Mouse (Mus musculus) cerebellum, postnatal 14 days (tissue): ENCODE data around the gene Gpam.
"Not testable (repeated sequence)": the region's sequence is repeated elsewhere in the genome, so short reads cannot be mapped to it uniquely, and the experiment has no call there.

Experiments
- DNase-seq, 2 experiments: peaks; one replicate each; pipeline ENCODE4 v3.0.0; 2021; ENCODE audit warnings: mixed read lengths in 2 of 2

Gpam gene

DNA sequence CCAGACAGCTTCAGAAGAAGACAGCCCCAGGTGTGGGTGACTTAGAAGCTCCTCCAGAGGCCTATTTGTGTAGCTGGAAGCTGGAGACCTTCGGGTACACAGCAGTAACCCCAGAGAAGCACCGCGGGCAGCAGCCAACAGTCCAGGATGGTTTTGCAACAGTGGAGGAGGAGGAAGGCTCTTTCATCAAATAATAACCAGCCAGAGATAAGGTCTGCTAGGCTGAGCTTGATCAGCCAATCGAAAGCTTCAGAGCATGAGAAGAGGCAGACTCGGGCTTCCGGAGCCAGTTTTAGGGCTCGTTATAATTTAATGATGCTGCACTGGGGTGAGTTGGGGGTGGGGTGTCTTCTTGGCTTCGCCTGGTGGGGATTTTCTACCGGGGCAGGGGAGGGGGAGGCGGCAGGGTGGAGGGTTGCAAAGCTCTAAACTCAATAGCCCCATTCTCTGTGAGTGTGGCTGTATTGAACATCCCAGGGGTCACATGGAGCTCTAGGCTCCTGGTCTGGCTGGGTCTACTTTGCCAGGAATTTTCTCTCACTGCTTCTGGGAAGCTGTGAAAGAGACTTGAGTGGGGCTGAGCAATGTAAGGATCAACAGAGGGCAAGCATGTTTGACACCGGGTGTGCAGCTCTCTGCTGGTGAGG lies at the start of gene Gpam:
Gpam (minus strand) TSS at position 167 of the 647 bp plus-strand sequence.
- DNase-seq: no peak

DNA sequence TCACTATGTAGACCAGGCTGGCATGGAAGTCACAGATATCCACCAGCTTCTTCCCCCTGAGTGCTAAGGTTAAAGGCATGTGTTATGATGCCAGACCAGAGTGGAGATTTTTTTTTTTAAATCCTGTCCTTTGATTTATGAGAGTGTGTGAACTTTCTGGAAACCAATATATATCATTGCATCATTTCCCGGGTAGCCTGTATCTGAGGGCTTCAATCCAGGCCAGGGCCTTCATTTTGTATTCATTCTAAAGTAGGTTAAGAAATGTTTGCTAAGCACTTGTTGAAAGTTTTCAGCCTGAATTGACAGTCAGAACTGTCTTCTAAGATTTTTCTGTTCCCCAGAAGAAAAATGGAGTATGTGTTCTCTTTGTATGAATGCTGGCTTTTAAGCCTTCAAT lies 44.5 kb upstream of the Gpam start:
- no peak for DNase-seq

- no peak for DNase-seq
Measured at GRCm38 (mm10) chr19:55170399-55170798, 43.4 kb upstream of the Gpam start.

- not testable (repeated sequence) for DNase-seq
Measured at GRCm38 (mm10) chr19:55169236-55169729, 42.2 kb upstream of the Gpam start.

DNA sequence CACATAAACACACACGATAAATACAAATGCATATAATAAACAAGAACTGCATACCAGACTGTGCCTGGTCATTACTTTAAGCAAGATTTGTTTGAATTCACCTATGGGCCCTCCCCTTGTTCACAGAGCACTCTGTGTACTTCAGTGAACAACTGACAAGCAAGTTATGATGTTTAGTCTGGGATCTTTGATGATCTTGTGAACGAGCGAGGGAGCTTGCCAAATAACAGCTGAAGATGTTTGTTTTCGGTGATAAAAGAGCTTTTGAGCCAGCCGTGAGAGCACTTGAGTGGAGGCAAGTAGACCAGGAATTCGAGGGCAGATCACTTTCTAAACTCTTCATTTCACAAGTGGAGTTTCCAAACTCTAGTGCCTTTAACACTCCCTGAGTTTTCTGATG lies 41.3 kb upstream of the Gpam start:
- DNase-seq: no peak

- DNase-seq: no peak
Measured at GRCm38 (mm10) chr19:55167741-55168140, 40.7 kb upstream of the Gpam start.

DNA sequence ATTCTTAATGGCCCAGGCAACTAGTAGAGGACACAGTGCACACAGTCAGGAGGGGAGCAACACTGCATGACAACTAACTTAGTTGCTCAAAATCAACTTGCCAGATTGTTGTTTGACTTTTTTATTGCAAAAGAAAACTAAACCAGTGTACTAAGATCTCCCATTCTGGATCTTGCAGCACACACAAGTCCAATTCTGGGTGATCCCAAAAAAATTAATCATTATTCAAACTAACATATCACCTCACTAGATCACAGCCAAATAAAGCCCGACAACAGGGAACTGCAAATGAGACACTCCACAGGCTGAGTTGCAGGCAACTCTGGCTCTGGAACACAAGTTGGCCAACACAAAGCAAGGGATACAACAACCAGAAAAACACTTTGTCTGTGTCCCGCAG lies 39.7 kb upstream of the Gpam start:
- DNase-seq: no peak

DNA sequence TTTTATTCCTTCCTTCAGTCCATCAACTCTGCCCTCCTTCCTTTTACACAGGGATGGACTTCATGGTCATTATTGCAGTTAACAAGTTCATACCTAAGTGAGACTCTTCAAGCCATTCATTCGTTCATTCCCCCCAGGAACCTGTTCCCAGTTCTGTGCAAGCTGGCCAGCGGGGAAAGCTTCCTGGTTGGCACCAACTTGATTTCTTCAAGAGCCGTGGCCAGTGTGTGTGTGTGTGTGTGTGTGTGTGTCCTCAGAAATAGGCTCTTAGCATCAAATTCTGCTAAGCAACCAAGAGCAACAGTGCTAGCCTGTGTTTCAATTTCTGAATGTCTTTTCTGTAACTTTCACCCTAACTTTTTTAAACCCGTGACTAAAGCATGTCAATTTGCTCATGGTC lies 38.9 kb upstream of the Gpam start:
- no peak for DNase-seq

DNA sequence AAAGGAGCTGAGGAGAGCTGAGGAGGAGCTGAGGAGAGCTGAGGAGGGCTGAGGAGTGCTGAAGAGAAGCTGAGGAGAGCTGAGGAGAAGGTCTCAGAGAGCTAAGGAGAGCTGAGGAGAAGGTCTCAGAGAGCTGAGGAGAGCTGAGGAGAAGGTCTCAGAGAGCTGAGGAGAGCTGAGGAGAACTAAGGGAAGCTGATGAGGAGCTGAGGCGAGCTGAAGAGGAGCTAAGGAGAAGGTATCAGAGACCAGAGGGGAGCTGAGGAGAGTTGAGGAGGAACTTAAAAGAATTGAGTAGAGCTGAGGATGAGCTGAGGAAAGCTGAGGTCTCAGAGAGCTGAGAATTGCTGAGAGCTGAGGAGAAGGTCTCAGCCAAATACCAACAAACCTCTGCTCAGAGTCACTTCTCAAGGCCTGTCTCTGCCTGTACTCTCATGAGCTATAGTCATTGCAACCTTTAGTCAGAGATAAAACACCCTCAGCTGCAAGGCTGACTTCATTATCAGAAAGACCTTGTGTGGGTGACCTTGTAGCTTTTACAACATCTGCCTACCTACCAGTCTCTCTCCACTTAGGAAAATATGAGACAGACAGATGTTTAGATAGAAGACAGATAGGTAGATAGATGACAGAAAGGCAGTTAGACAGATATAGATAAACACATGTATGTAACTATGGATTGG lies 38.3 kb upstream of the Gpam start:
- no peak for DNase-seq

DNA sequence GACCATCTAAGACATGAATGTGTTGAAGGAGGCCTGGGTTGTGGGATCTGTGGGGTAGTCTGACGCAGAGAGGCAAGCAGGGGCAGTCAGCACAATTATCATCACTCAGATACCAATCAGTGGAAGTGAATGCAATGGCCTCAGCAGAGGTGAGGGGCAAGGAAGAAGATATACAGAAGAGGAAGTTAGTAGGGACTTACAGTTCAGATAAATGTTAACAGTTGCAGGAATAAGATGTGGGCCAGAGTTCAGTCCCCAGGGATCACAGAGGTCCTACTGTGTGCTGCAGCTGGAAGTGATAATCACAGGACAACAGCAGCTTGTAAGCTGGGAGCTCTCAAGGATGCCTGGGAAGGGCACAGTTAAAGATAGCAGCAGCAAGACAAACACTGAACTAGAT lies 37.1 kb upstream of the Gpam start:
- DNase-seq: no peak

DNA sequence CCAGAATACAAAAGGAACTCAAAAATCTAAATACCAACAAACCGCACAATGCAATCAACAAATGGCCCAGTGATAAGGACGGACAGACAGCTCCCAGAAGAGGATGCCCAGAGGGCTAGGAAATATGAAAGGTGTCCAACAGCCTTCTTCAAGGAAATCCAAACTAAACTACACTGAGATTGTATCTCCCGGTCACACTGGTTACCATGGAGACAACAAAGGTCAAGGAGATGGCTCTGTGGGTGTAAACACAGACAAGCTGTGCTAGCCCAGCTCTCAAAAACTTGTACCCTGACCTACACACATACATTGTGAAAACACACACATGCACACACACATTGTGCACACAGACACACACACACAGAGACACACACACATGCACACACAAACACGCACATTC lies 35.2 kb upstream of the Gpam start:
- DNase-seq: no peak

DNA sequence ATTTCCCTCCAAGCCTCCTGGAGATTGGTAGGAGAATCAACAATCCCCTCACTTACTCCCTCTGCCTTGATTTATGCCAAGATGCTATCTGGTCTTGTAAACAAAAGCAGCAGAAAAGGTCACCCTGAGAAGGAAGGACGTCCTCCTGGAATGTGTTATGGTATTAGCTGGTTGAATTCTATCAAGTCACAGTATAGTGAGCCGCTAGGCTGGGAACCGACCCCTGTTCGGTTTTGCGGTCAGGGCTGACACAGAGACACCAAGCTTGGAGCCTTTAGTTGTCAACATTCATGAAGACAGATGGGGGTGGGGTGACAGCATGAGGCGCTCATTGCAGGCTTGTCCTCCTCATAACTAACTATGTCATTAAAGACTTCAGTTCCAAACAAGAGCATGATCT lies 32.8 kb upstream of the Gpam start:
- DNase-seq: no peak

GRCm38 (mm10) chr19:55158606-55159005 lies 31.6 kb upstream of the Gpam start:
- DNase-seq: no peak

DNA sequence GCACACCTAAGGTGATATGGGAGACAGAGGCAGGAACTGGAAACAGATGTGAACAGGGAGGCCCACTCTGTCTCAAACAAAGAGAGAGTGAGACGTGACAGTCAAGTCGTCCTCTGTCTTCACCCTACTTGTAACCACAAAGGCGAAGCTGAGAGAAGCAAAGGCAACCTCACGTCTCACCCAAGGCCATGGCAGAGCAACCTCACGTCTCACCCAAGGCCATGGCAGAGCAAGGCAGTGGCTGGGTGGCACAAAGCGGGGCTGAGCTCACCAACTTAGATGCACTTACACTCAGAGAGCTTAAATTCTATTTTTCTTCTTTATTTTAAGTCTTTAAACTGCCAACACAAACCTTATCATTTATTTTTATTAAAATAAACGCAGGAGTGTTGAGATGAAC lies 30.0 kb upstream of the Gpam start:
- no peak for DNase-seq

DNA sequence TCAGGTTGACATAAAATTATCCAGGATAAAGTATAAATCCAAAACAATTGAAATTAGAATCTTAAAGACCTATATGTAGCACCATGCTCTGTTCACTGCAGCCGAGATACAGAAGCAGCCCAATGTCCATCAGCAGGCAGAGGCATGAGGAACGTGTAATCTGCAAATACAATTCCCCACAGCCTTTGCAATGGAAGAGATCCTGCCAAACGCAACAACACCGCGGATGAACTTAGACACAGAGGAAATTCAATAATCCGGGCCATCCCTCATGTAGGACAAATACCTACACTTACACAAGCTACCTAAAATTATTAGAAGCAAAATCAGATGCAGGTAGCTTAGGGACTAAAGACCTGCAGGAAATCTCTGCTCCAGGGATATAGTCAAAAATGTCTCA lies 25.9 kb upstream of the Gpam start:
- no peak for DNase-seq

DNA sequence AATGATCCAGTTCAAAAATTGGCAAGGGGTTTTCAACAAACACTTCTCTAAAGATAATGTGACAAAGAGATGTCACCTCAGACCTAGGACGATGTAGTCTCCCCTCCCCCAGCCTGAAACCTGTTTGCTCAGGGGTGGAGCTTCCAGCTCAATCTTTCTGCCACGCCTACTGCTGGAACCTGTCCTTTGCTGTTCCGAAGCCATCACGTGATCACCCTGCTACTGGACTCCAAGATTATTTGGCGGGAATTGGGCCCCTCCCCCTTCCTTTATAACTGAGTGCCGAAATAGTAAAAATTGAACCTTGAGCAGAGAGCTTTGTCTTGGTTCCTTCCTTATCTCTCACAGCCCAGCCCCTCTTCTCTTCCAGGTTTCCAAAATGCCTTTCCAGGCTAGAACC lies 25.2 kb upstream of the Gpam start:
- not testable (repeated sequence) for DNase-seq

GRCm38 (mm10) chr19:55149646-55150045 lies 22.6 kb upstream of the Gpam start:
- no peak for DNase-seq

DNA sequence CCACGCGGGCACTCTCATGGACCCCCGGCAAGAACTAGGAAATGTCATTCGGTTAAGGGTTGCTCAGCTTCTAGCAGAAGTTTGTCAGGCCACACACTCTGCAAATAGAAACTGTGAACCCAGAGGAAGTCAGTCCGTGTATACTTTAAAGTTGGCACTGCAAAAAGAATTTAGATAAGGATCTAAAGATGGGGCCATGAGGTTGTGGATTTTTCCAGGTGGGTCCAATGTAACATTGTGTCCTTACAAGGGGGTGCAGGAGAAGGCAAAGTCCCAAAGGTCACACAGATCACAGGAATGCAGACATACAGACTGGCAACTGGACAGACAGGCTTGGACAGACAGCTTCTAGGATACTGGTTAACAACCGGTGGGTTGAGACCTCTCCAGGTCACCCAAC lies 21.1 kb upstream of the Gpam start:
- no peak for DNase-seq

DNA sequence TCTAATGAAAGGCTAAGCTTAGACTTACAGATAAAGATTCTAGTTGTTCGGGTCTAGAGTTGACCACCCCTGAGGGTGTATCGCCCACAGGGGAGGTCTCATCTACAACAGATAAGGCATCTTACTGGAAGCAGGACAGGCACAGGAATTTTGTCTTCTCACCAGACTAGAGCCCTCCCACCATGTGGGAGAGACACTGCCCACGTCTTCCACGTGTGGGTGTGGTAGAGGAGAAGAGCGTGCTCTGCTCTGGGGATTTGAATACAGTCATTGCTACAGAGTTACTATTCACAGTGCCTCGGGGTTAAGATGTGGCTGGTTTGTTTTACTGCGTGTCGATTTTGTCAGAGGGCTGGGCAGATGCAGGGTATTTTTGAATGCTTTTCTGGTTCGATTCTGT lies 20.5 kb upstream of the Gpam start:
- DNase-seq: no peak

GRCm38 (mm10) chr19:55145136-55145535 lies 18.1 kb upstream of the Gpam start:
- DNase-seq: no peak

- DNase-seq: no peak
Measured at GRCm38 (mm10) chr19:55144691-55145090, 17.7 kb upstream of the Gpam start.

DNA sequence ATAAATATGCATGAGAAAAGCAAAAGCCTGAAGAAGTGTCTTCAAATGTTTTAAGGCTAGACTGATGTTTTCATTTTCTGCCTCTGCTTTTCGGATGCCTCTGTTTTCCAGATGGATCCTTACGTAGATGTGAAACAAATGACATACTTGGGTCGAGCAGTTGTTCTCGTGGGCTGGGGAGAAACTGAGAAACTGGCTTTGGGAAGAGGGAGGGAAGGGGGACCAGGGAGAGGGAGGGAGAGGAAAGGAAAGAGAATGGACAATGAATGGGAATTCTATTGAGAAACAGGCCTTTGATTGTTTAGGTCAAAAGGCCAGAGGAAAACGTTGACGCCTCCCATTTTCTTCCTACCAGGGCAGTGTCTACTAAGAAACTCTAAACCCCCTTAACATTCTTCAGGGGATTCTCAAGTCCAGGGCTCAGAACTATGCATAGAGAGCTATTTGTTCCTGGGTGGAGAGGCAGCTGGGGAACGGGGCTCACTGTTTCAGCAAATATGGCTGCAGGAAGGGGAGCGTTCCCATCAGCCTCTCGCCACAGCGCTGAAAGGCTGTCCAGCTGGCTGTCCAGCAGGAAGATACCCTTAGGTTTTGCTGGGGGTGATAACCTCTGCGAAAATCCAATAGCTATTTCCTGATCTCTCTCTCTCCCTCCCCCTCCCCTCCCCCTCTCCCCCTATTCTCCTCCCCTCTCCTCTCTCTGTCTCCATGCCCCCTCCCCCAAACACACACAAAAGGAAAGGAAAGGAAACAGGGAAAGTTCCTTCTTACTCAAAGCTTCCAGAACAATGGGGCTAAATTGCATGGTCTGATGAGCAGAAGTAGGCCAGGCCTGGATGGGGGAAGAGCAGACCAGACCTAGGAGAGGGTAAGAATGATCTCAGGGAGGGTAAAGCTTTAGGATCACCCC lies 16.6 kb upstream of the Gpam start:
- DNase-seq: no peak

DNA sequence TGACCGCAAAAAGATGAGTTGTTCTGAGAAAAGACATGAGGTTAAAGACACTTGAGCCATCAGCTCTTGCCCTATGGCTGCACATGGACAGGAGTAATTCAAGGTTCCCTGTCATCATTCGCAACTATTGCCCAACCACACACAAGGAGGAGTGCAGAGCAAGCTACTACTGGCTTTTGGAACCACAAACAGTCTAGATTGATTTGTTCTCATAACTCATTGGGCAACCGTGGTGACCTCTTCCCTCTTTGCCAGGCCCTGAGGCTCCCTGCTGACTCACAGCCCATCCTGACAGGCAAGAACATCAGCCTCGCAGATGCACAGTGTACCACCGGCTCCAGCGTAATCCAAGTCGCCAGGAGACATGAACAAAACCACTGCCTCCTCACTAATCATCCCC lies 12.3 kb upstream of the Gpam start:
- DNase-seq: no peak

DNA sequence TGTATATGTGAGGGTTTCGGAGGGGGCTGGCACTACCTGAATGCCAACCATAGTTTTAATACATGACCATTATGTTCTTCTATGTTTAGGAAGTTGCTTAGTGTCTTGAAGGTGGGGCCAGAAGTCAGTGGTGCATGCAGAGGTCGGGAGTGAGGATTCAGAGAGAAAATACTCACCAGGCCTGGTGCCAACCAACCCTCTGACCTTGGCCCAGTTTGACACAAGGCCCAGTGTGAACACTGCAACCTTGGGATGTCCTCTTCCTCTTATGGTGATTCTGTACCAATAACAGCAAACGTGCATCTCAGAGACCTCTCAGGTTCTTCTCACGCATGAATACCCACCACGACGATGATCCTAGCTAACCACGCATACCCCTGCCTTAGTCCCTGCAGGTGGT lies 11.5 kb upstream of the Gpam start:
- no peak for DNase-seq
